Mouse (Mus musculus): Measurements from ENCODE around the gene Abcg8. TPM values are rescaled to one million over a fixed set of nuclear protein-coding genes. Genes with fewer than 3 reads are reported as not detected.

Gene Abcg8
- polyA plus RNA-seq, 1 experiment: 0.04 TPM

DNA sequence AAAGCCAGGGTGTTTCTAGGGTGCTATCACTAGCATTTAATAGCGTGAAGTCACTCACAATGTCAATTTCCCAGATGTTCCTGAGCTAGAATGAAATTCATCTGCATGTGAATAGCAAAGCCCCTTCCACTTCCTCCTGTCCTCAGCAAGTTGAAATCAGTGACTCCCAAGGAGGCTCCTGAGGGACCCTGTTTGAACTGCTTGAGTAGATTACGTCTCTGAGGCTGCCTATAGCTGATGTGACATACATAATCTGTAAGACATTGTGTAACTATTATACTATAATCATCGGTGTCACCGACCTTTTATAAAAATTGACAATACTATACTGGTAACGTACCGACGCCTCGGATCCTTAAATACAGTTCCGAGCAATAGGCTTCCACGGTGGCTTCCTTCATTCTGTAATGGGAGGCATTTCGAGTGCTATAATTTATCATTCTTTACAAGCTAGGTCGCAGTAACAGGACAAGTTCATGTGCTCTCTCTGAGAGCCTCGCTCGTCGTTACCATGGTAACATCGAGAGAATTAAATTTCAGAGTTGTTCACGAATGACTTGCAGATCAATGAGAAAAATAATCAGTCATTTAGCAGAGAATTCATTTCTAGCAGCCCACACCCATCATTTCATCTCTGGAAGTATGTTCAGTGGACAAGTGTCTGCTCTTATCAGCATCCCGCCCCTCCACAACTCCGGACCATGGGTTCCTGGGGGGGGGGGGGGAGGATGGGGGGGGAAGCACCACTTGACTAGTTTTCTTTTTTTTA lies 19.3 kb upstream of the Abcg8 start:
- H3K4me1 ChIP-seq: no peaks in the 10 kb centered on the region
- H3K9me3 ChIP-seq: no peaks in the 10 kb centered on the region
- TF ChIP-seq GATA1 (IDR thresholded peaks at IDR 0.05; ENCODE audit: borderline replicate concordance, low read length) (no peak), FLI1 (IDR thresholded peaks at IDR 0.05; ENCODE audit: low read length) (no peak)
- no peak overlapping the region for H3K4me3 ChIP-seq (replicated peaks)
- H3K27me3 ChIP-seq (replicated peaks): no peaks in the 10 kb centered on the region
- no peaks in the 10 kb centered on the region for H3K36me3 ChIP-seq (replicated peaks; ENCODE audit: low read length)

DNA sequence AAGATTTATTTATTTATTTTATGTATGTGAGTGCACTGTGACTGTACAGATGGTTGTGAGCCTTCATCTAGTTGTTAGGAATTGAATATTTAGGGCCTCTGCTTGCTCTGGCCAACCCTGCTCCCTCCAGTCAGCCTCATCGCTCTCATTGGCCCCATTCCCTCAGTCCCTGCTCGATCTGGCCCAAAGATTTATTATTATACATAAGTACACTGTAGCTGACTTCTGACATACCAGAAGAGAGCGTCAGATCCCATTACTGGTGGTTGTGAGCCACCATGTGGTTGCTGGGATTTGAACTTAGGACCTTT lies 18.7 kb upstream of the Abcg8 start:
- no peak for TF ChIP-seq GATA1 (IDR thresholded peaks at IDR 0.05; ENCODE audit: borderline replicate concordance, low read length)
- TF ChIP-seq FLI1 (IDR thresholded peaks at IDR 0.05; ENCODE audit: low read length): no peak
- Histone ChIP-seq H3K4me1 (no peaks in the 10 kb centered on the region), H3K27me3 (replicated peaks) (no peaks in the 10 kb centered on the region)

DNA sequence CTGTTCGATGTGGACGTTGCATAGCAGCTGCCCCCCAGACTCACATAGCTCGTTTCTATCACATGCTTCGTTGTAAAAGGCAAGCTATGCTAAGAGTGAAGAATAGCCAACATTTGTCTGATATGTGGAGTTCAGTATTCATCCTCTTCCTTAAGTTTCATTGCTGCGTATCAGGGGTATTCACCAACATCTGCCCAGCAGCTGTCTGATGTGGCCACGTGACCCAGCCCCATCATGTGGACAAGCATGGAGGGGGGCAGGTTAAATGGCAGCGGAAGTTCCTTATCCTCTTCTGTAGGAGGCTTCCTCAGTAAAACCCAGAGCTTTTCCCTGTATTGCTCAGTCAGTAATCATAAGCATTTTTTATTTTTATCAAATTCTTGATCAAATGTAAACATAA lies 18.3 kb upstream of the Abcg8 start:
- TF ChIP-seq FLI1 (IDR thresholded peaks at IDR 0.05; ENCODE audit: low read length) (no peak), GATA1 (IDR thresholded peaks at IDR 0.05; ENCODE audit: borderline replicate concordance, low read length) (no peak)
- H3K4me3 ChIP-seq (replicated peaks): no peak overlapping the region
- H3K27me3 ChIP-seq (replicated peaks): no peaks in the 10 kb centered on the region
- H3K4me1 ChIP-seq: no peaks in the 10 kb centered on the region
- no peaks in the 10 kb centered on the region for H3K9me3 ChIP-seq
- H3K36me3 ChIP-seq (replicated peaks; ENCODE audit: low read length): no peaks in the 10 kb centered on the region

More for the DNA sequence above, 18.7 kb upstream of the Abcg8 start:
- no peaks in the 10 kb centered on the region for H3K36me3 ChIP-seq (replicated peaks; ENCODE audit: low read length)
- H3K9me3 ChIP-seq: no peaks in the 10 kb centered on the region
- no peak overlapping the region for H3K4me3 ChIP-seq (replicated peaks)

DNA sequence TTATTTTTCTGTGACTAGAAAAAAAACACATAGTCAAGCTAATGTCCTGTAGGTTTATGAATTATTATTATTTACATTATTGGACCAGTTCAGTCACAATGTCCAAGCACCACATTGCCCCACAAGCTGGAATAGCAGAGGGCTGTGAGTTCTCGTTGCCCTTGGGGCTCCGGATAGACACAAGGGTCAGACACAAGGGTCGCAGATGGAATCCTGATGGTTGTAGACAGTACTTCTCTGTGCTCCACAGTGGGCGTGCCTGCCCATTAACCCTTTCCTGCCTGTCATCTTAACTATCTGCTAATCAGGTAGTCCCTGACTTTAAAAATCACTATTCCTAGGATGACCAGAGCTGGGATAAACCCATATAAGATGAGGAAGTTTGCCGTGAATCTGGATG lies 17.9 kb upstream of the Abcg8 start:
- no peak overlapping the region for H3K4me3 ChIP-seq (replicated peaks)
- TF ChIP-seq FLI1 (IDR thresholded peaks at IDR 0.05; ENCODE audit: low read length): no peak
- TF ChIP-seq GATA1 (IDR thresholded peaks at IDR 0.05; ENCODE audit: borderline replicate concordance, low read length): no peak
- no peaks in the 10 kb centered on the region for H3K4me1 ChIP-seq
- H3K36me3 ChIP-seq (replicated peaks; ENCODE audit: low read length): no peaks in the 10 kb centered on the region
- no peaks in the 10 kb centered on the region for H3K9me3 ChIP-seq
- H3K27me3 ChIP-seq (replicated peaks): no peaks in the 10 kb centered on the region

DNA sequence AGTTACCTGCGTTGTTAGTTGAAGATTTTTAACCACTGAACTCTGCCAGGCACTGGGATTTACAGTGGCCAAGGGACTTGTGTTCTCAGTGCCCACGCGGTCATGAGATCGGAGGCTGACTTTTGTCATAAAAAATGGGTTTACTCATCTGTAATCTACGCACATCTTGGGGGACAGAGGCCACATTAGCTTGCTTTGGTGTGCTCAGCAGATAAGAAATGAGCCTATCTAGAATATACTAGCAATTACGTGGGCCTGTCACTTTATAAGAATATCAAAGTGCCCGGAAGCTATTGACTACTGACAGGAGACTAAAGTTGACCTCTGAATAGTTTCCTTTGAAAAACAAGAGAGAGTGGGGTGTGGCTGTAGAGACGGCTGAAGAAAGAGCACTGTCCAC lies 17.2 kb upstream of the Abcg8 start:
- TF ChIP-seq FLI1 (IDR thresholded peaks at IDR 0.05; ENCODE audit: low read length) (no peak), GATA1 (IDR thresholded peaks at IDR 0.05; ENCODE audit: borderline replicate concordance, low read length) (no peak)
- H3K9me3 ChIP-seq: no peaks in the 10 kb centered on the region
- H3K4me1 ChIP-seq: no peaks in the 10 kb centered on the region
- H3K4me3 ChIP-seq (replicated peaks): no peak overlapping the region
- peaks cover 1% of the 10 kb centered on the region for H3K27me3 ChIP-seq (replicated peaks)
- no peaks in the 10 kb centered on the region for H3K36me3 ChIP-seq (replicated peaks; ENCODE audit: low read length)

DNA sequence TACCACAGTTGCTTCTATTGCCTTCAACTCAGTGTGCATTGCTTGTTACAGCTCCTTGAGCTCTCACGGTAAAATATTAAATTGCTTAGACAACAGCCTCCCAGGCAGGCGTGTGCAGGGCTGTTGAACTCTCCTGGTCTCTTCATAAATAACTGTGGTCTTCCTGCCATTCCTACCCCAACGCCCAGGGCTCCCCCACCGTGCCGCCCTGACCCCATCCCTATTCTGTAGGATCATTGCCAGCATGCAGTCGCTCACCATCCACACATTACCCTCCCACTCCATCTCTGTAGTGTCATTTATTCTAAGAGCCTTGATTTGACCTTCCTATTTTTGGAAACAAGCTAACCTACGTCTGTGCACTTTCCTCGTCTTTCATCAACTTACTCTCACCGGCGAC lies 11.0 kb upstream of the Abcg8 start:
- H3K4me3 ChIP-seq (replicated peaks): no peak overlapping the region
- no peaks in the 10 kb centered on the region for H3K36me3 ChIP-seq (replicated peaks; ENCODE audit: low read length)
- H3K9me3 ChIP-seq: no peaks in the 10 kb centered on the region
- peaks cover 19% of the 10 kb centered on the region for H3K27me3 ChIP-seq (replicated peaks)
- H3K4me1 ChIP-seq: peaks cover 4% of the 10 kb centered on the region
- TF ChIP-seq FLI1 (IDR thresholded peaks at IDR 0.05; ENCODE audit: low read length) (no peak), GATA1 (IDR thresholded peaks at IDR 0.05; ENCODE audit: borderline replicate concordance, low read length) (no peak)

DNA sequence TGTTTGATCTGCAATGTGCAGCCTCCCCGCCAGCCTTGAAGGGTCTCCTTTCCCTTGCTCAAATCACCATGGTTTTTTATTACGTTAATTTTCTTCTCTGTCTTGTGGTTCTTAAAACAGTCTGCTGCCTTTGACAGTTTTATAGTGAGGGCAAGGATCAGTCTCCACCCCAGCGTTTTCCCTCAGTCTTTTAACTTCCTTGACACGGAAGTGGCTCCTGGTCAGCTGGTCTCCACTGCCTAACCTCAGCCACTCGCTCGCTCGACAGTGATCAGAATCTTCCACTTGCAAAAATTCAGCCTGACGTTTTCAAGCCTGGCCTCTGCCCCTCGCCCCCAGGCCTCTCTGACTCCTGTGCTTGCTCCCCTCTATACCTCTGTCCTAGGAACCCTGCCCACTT lies 10.4 kb upstream of the Abcg8 start:
- TF ChIP-seq GATA1 (IDR thresholded peaks at IDR 0.05; ENCODE audit: borderline replicate concordance, low read length) (no peak), FLI1 (IDR thresholded peaks at IDR 0.05; ENCODE audit: low read length) (no peak)
- no peaks in the 10 kb centered on the region for H3K9me3 ChIP-seq
- peaks cover 19% of the 10 kb centered on the region for H3K27me3 ChIP-seq (replicated peaks)
- H3K4me3 ChIP-seq (replicated peaks): no peak overlapping the region
- no peaks in the 10 kb centered on the region for H3K36me3 ChIP-seq (replicated peaks; ENCODE audit: low read length)
- peaks cover 4% of the 10 kb centered on the region for H3K4me1 ChIP-seq

DNA sequence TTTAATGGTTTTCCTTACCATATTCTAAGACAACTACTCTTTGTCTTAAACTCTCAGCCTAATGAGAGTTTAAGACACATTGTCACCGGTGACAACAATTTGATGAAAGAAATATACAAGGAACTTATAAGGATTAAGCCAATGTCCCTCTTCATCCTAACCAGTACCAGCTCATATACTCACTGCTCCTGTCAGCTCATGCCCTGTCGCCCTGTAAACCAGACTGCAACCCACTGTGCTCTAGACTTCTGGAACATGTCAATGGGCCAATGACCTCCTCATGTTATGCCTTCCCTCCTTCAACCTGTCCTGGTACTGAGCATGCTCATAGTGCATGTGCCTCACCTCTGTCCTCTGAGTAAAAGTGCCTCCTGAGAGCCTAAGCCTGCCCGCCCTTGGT lies 8.3 kb upstream of the Abcg8 start:
- TF ChIP-seq GATA1 (IDR thresholded peaks at IDR 0.05; ENCODE audit: borderline replicate concordance, low read length): no peak
- TF ChIP-seq FLI1 (IDR thresholded peaks at IDR 0.05; ENCODE audit: low read length): no peak
- no peaks in the 10 kb centered on the region for H3K9me3 ChIP-seq
- no peak overlapping the region for H3K4me3 ChIP-seq (replicated peaks)
- no peaks in the 10 kb centered on the region for H3K36me3 ChIP-seq (replicated peaks; ENCODE audit: low read length)
- H3K4me1 ChIP-seq: peaks cover 4% of the 10 kb centered on the region
- H3K27me3 ChIP-seq (replicated peaks): peaks cover 29% of the 10 kb centered on the region

DNA sequence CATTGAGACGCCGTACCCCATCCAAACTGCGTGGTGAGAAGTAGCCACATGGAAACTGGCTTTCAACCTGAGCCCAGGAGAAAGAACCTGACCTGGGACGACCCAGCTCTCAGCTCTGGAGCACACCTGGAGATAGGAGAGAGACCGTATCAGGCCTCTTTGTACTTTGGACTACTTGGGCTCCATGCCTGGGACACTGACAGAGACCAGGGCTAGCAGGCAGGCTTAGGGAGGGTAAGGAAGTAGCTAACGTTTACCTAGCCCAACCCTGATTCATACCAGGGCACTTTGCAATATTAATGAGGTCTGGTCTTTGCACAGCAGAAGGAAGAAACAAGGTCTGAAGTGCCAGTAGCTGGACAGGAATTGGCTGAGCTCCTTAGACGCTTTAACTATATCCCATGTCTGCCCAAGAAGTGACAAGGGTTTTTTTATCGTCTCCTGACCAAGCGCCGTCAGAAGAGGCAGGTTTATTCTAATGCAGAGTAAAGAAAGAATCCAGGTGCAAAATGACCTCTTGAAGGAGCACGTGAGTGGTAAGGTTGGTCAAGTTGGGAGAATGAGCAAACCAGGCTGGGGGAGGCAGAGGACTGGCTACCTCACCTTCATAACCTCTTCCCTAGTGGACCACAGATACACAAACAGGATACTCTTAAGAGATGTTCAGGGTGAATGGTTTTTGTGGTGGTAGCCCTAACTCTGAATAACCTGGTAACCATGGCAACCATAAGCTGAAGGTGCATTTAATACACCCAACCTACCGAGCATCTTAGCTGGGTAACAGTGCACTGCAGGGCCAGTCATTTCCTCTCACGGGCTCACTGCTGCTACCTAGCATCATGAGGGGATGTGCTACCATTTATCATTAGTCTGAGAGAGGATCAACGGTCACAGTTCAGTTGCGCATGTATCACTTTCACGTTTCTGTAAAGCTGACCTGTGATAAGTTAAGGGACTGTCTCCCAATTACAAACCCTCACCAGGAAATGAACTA lies 3.4 kb upstream of the Abcg8 start:
- no peaks in the 10 kb centered on the region for H3K9me3 ChIP-seq
- no peaks in the 10 kb centered on the region for H3K36me3 ChIP-seq (replicated peaks; ENCODE audit: low read length)
- peaks cover 62% of the 10 kb centered on the region for H3K27me3 ChIP-seq (replicated peaks)
- H3K4me1 ChIP-seq: peaks cover 5% of the 10 kb centered on the region
- H3K4me3 ChIP-seq (replicated peaks): no peak overlapping the region
- TF ChIP-seq FLI1 (IDR thresholded peaks at IDR 0.05; ENCODE audit: low read length) (no peak), GATA1 (IDR thresholded peaks at IDR 0.05; ENCODE audit: borderline replicate concordance, low read length) (no peak)

DNA sequence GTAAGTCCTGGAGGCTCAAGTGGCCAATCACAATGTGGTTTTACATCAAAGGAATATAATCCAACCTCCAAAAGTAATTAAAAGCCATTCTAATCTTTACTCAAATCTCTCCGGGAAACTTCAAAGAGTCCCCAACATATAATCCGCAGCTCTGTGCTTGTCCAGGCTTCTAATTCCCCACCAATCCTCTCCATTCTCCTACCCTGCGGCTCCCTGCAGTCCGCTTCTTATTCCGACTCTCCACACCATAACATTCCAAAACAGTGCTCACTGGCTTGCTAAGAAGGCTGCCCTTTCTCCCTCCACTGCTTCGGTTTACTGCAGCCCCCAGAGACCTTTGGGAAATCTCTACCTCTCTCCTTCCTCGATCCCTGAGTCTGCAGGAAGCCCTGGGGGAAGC lies 2.1 kb upstream of the Abcg8 start:
- H3K4me1 ChIP-seq: peaks cover 5% of the 10 kb centered on the region
- no peaks in the 10 kb centered on the region for H3K36me3 ChIP-seq (replicated peaks; ENCODE audit: low read length)
- H3K4me3 ChIP-seq (replicated peaks): no peak overlapping the region
- no peaks in the 10 kb centered on the region for H3K9me3 ChIP-seq
- H3K27me3 ChIP-seq (replicated peaks): peaks cover 61% of the 10 kb centered on the region
- TF ChIP-seq GATA1 (IDR thresholded peaks at IDR 0.05; ENCODE audit: borderline replicate concordance, low read length) (no peak), FLI1 (IDR thresholded peaks at IDR 0.05; ENCODE audit: low read length) (no peak)
